Mouse (Mus musculus): Measurements from ENCODE around the gene Napsa.

DNA sequence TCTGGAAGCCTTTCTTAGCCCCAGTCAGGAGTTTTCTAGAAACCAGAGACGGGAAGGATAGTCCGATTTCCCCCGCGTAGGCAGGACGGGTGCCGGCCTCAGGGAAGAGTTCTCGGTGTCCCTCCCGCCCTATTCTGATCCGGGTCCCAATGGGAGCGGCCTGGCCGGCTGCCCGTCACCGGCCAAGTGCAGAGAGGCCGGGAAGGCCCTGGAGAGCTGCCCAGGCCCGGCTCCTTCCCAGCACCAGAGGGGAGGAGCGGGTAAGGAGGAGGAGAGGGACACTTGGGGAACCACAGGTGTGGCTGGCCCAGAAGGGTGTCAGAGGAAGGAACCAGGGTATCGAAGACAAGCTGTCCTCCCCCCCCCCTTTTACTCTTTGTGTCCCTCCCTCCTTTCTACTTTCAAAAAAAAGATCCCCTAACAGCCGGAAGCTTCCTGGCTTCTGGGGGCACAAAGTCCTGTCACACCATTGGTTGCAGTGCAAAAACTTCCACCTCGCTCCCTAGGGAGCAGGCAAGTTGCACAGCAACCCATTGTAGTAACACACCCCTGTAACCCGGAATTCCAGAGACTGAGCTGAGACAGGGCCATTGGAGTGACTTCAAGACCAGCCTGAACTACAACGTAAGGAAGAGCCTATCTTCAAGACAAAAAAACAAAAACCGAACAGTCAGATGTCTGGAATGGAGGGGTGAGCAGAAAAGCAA is 46.9 kb upstream of the Napsa start:
- peak; percentile 89 for TF ChIP-seq ZNF384 (IDR thresholded peaks at IDR 0.05; ENCODE audit: low read depth, low read length)
- no peak for TF ChIP-seq HCFC1 (IDR thresholded peaks at IDR 0.05; ENCODE audit: borderline replicate concordance, insufficient read depth, low read length)
